Mouse (Mus musculus): ENCODE results near the gene A930009A15Rik. TPM values are rescaled to one million over a fixed set of nuclear protein-coding genes. Genes with fewer than 3 reads are reported as not detected.

A930009A15Rik gene
- total RNA-seq, 2 experiments from 2014 or later: 0.34 to 0.62 TPM

DNA sequence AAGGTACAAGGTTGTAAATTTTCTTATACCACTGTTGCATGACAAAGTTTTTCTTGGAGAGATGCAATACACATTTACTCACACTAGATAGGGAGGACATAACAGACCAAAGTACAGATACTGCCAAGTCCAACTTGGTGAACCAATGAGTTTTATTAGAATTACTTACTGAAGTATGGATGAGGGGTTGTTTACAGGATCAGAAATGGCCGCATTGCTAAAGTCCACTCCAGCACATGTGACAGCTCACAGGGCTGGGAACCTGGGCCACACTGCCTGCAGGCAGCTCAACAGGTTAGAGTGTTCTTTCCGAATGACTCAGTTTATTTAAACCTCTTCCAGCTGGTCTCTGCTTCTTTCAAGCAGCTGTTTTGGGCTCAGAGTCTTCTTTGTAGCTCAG lies 55.2 kb downstream of the A930009A15Rik start:
- no peak for DNase-seq (ENCODE audit: low spot score in 2 of 2)
- intact Hi-C loops (cut with DNase I): no loop called here

DNA sequence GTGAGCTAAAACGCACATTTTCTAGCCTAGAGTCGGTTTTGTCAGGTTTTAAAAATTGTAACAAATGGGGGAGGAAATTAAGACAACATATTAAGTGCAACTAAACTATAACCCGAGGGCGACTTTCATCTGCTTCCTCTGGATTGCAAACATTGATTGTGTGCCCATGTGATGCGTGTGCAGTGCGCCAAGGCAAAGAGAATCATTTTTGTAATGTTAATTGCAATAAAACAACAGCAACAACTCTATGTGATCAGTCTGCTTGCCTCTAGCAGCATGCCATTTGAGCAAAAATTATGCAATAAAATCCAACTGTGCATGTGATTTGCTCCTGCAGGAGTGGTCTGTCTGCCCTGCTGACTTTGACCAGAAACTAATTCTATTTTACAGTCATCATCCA lies 56.9 kb downstream of the A930009A15Rik start:
- no peak for DNase-seq (ENCODE audit: low spot score in 2 of 2)
- intact Hi-C loops (cut with DNase I): no loop called here

Other genes starting within 250 kb of the A930009A15Rik start
- gene Tmem19, start 207.5 kb upstream of the A930009A15Rik start, total RNA-seq (2021): 10 to 100 TPM; 41.0 to 46.0 TPM
- gene Thap2, start 185.5 kb upstream of the A930009A15Rik start, total RNA-seq (2021): 10 to 100 TPM; 13.5 to 14.1 TPM
- gene Zfc3h1, start 185.0 kb upstream of the A930009A15Rik start, total RNA-seq (2021): 10 to 100 TPM; 50.0 to 53.0 TPM
- gene Lgr5, start 17.8 kb downstream of the A930009A15Rik start, total RNA-seq (2021): 1 to 10 TPM; 2.5 to 4.4 TPM
- gene Tspan8, start 246.8 kb downstream of the A930009A15Rik start, total RNA-seq (2021): under 1 TPM; 0.85 to 0.99 TPM

Measured in left cerebral cortex, postnatal 25 days (tissue).